Comparison of ENCODE assay signal across 8 mouse cellular contexts in genomic region chr6:66910493-66911435, GRCm38 (mm10). TPM values are rescaled to one million over a fixed set of nuclear protein-coding genes. Genes with fewer than 3 reads are reported as not detected.
DNase-seq lines count a peak whose midpoint lies in the region; ATAC-seq lines count a peak whose summit lies in the region.

No protein-coding gene starts in this region.

- peak; percentile 84 for DNase-seq in 3T3-L1 (ENCODE audit: low read depth, low spot score)
- peak; percentile 58 for DNase-seq in adrenal gland, postnatal 10 days
- DNase-seq in lung, adult 18-20 months, result peak; percentile 60 to 77
- no peak for DNase-seq in frontal cortex, adult 2 months (ENCODE audit: extremely low spot score in 1 of 2, low spot score in 1 of 2)
- no peak for DNase-seq in layer of hippocampus, adult 8-10 months (ENCODE audit: low spot score in 2 of 2)
- DNase-seq in frontal cortex, postnatal 25 days (ENCODE audit: low spot score in 2 of 2), result no peak

- H3K27ac ChIP-seq in intestine, embryonic 16.5 days (ENCODE audit: low read length), result peak overlapping the region; percentile 90

- H3K4me1 ChIP-seq in intestine, embryonic 16.5 days (ENCODE audit: control insufficient read depth, insufficient read depth, low read length), result peaks cover 25% of the 10 kb centered on the region

- peak overlapping the region; percentile 45 for H3K4me2 ChIP-seq in intestine, embryonic 16.5 days (ENCODE audit: low read depth, low read length)

- WGBS in intestine, embryonic 16.5 days, result 32% methylated on average over 11 of the region's 11 CpGs

- H3K36me3 ChIP-seq in intestine, embryonic 16.5 days (ENCODE audit: control insufficient read depth, insufficient read depth, low read length), result no peaks in the 10 kb centered on the region

- H3K9me3 ChIP-seq in intestine, embryonic 16.5 days (ENCODE audit: control insufficient read depth, low read length), result no peaks in the 10 kb centered on the region

- no peaks in the 10 kb centered on the region for H3K27me3 ChIP-seq in intestine, embryonic 16.5 days (replicated peaks; ENCODE audit: control insufficient read depth, insufficient read depth, low read length)

- 0 out of 2 replicates have a peak overlapping the region, but pooled peaks have one; percentile 20 for H3K9ac ChIP-seq in intestine, embryonic 16.5 days (ENCODE audit: low read depth, low read length)

- H3K4me3 ChIP-seq in intestine, embryonic 16.5 days (ENCODE audit: low read length), result 0 out of 2 replicates have a peak overlapping the region, but pooled peaks have one; percentile 17

- peak; percentile 93 for ATAC-seq in intestine, embryonic 16.5 days
- no peak for ATAC-seq in erythroid progenitor cell, adult 5-6 weeks (replicated peaks; ENCODE audit: low FRiP score, poor library complexity, severe bottlenecking)

RNA-seq across cellular contexts. Expression of gene Gng12, which starts 14.6 kb away (rescaled TPM):
- total RNA-seq in adrenal gland, postnatal 10 days (2021), result 10 to 100 TPM; 85.5 to 86.4 TPM
- 165 and 186 TPM in 2 replicates for polyA plus RNA-seq in intestine, embryonic 16.5 days (2015; fragmentation: Nextera tagmentation; extraction: Ambion mirVana)
- 40.5 and 49.5 TPM in 2 replicates for polyA plus RNA-seq in frontal cortex, adult 2 months (2012; rRNA removed)
- 10 to 100 TPM; 56.7 to 75.5 (median 67.9) TPM for total RNA-seq in layer of hippocampus, adult 8-10 months (2022)
- total RNA-seq in erythroid progenitor cell, adult 5-6 weeks (2015; ENCODE audit: low replicate concordance), result 12.3 and 30.2 TPM in 2 replicates
- total RNA-seq in erythroid progenitor cell, adult 5-6 weeks (2017; ENCODE audit: low replicate concordance), result 4.9 and 8.2 TPM in 2 replicates

Comparison
In these comparisons a context has a peak if more than half of its experiments do, and no peak if none do; other contexts are left out.
1. DNase-seq: peak in 3T3-L1 (single experiment), adrenal gland, postnatal 10 days (single experiment) and lung, adult 18-20 months (2 of 2); none in frontal cortex, adult 2 months (0 of 2), layer of hippocampus, adult 8-10 months (0 of 2) and frontal cortex, postnatal 25 days (0 of 2).